Mouse (Mus musculus) midbrain, embryonic 13.5 days (tissue): ENCODE measurements around the gene Riox2. TPM values are rescaled to one million over a fixed set of nuclear protein-coding genes. Genes with fewer than 3 reads are reported as not detected.

ENCODE experiments used
- ATAC-seq: fragments of 200-750 bp; cut with Nextera tagmentation; 2 replicates; pipeline ENCODE4 v1.8.0; 2017; ENCODE audit warnings: mild to moderate bottlenecking, moderate TSS enrichment, moderate library complexity
- H3K27ac ChIP-seq: fragments of 300-500 bp; sonication (generic); 2 replicates; pipeline ENCODE4 v1.5.1; 2015; ENCODE audit warnings: inconsistent platforms, mild to moderate bottlenecking, moderate library complexity
- H3K27me3 ChIP-seq: fragments of 300-500 bp; sonication (generic); 2 replicates; pipeline ENCODE4 v1.6.1; 2015; ENCODE audit warnings: mild to moderate bottlenecking, inconsistent platforms
- H3K36me3 ChIP-seq: fragments of 300-500 bp; sonication (generic); 2 replicates; pipeline ENCODE4 v1.6.1; 2015; ENCODE audit warnings: mild to moderate bottlenecking, inconsistent platforms
- H3K4me1 ChIP-seq: fragments of 300-500 bp; sonication (generic); replicated peaks from 2 replicates; pipeline ENCODE4 v1.6.1; 2015; ENCODE audit warnings: inconsistent platforms
- H3K4me2 ChIP-seq: fragments of 300-500 bp; sonication (generic); replicated peaks from 2 replicates; pipeline ENCODE4 v1.6.1; 2015; ENCODE audit warnings: moderate library complexity, mild to moderate bottlenecking, inconsistent platforms
- H3K4me3 ChIP-seq: fragments of 300-500 bp; sonication (generic); replicated peaks from 2 replicates; pipeline ENCODE4 v1.5.1; 2015; ENCODE audit warnings: mild to moderate bottlenecking, inconsistent platforms
- H3K9ac ChIP-seq: fragments of 300-500 bp; sonication (generic); replicated peaks from 2 replicates; pipeline ENCODE4 v1.6.1; 2015; ENCODE audit warnings: mild to moderate bottlenecking, inconsistent platforms
- H3K9me3 ChIP-seq: fragments of 300-500 bp; sonication (generic); 2 replicates; pipeline ENCODE4 v1.6.1; 2016; ENCODE audit warnings: mild to moderate bottlenecking, inconsistent platforms
- WGBS: fragments of 180-500 bp; shearing (Covaris S2); methylation state at CpG from one replicate; pipeline ENCODE4 v1.1.7; 2015; 5-methylcytosine and 5-hydroxymethylcytosine counted together
- polyA plus RNA-seq: library from polyadenylated mRNA; unstranded; fragments of >200 nt; fragmentation: Nextera tagmentation; extraction: Ambion mirVana; gene quantifications from 2 replicates; pipeline ENCODE4 v1.2.1, GENCODE M21; 2015

The Riox2 gene
- polyA plus RNA-seq, 1 experiment from 2014 or later: 11.5 TPM

- no peak overlapping the region for H3K9ac ChIP-seq
These were observed 55.4 kb downstream of the Riox2 start for GRCm38 (mm10) chr16:59526939-59527338.

GRCm38 (mm10) chr16:59529570-59529969, 58.0 kb downstream of the Riox2 start:
- H3K9ac ChIP-seq: no peak overlapping the region
- WGBS: 96% methylated on average over 13 of the region's 13 CpGs
- no peak for ATAC-seq

More at GRCm38 (mm10) chr16:59526939-59527338, 55.4 kb downstream of the Riox2 start:
- no peak overlapping the region for H3K27ac ChIP-seq
- no peaks in the 10 kb centered on the region for H3K27me3 ChIP-seq
- no peak overlapping the region for H3K4me2 ChIP-seq
- peaks cover 9% of the 10 kb centered on the region; the same call in 1 of the 2 replicates for H3K36me3 ChIP-seq
- no peaks in the 10 kb centered on the region for H3K4me1 ChIP-seq
- no peak overlapping the region for H3K4me3 ChIP-seq
- H3K9me3 ChIP-seq: no peaks in the 10 kb centered on the region
- WGBS: 92% methylated on average over 6 of the region's 6 CpGs
- no peak for ATAC-seq

GRCm38 (mm10) chr16:59531243-59531642, 59.7 kb downstream of the Riox2 start:
- 79% methylated on average over 5 of the region's 5 CpGs for WGBS

More at GRCm38 (mm10) chr16:59529570-59529969, 58.0 kb downstream of the Riox2 start:
- Histone ChIP-seq H3K27me3 (no peaks in the 10 kb centered on the region), H3K4me3 (no peak overlapping the region), H3K36me3 (peaks cover 9% of the 10 kb centered on the region; the same call in 1 of the 2 replicates), H3K4me2 (no peak overlapping the region), H3K27ac (no peak overlapping the region), H3K9me3 (no peaks in the 10 kb centered on the region), H3K4me1 (no peaks in the 10 kb centered on the region)

GRCm38 (mm10) chr16:59532561-59532960, 61.0 kb downstream of the Riox2 start:
- H3K9ac ChIP-seq: no peak overlapping the region
- H3K27ac ChIP-seq: no peak overlapping the region
- no peak overlapping the region for H3K4me2 ChIP-seq
- H3K36me3 ChIP-seq: peaks cover 9% of the 10 kb centered on the region; the same call in 1 of the 2 replicates
- 49% methylated on average over 3 of the region's 3 CpGs for WGBS
- no peaks in the 10 kb centered on the region for H3K4me1 ChIP-seq
- H3K4me3 ChIP-seq: no peak overlapping the region
- no peak for ATAC-seq
- no peaks in the 10 kb centered on the region for H3K9me3 ChIP-seq
- no peaks in the 10 kb centered on the region for H3K27me3 ChIP-seq

More at GRCm38 (mm10) chr16:59531243-59531642, 59.7 kb downstream of the Riox2 start:
- no peak overlapping the region for H3K27ac ChIP-seq
- H3K9ac ChIP-seq: no peak overlapping the region
- no peaks in the 10 kb centered on the region for H3K4me1 ChIP-seq
- no peak for ATAC-seq
- H3K4me2 ChIP-seq: no peak overlapping the region
- no peaks in the 10 kb centered on the region for H3K9me3 ChIP-seq
- H3K4me3 ChIP-seq: no peak overlapping the region
- H3K27me3 ChIP-seq: no peaks in the 10 kb centered on the region
- H3K36me3 ChIP-seq: peaks cover 9% of the 10 kb centered on the region; the same call in 1 of the 2 replicates

GRCm38 (mm10) chr16:59534349-59534748, 62.8 kb downstream of the Riox2 start:
- Histone ChIP-seq H3K27ac (no peak overlapping the region), H3K4me1 (no peaks in the 10 kb centered on the region), H3K4me3 (no peak overlapping the region), H3K36me3 (peaks cover 9% of the 10 kb centered on the region; the same call in 1 of the 2 replicates), H3K4me2 (no peak overlapping the region), H3K9me3 (no peaks in the 10 kb centered on the region), H3K9ac (no peak overlapping the region), H3K27me3 (no peaks in the 10 kb centered on the region)
- no peak for ATAC-seq
- WGBS: 86% methylated on average over 11 of the region's 11 CpGs

GRCm38 (mm10) chr16:59535673-59536072, 64.1 kb downstream of the Riox2 start:
- no peak for ATAC-seq
- H3K27ac ChIP-seq: no peak overlapping the region

GRCm38 (mm10) chr16:59540944-59541343, 69.4 kb downstream of the Riox2 start:
- Histone ChIP-seq H3K4me2 (no peak overlapping the region), H3K9me3 (no peaks in the 10 kb centered on the region), H3K9ac (no peak overlapping the region), H3K27ac (no peak overlapping the region), H3K27me3 (no peaks in the 10 kb centered on the region), H3K36me3 (no peaks in the 10 kb centered on the region), H3K4me3 (no peak overlapping the region), H3K4me1 (no peaks in the 10 kb centered on the region)
- 88% methylated on average over 3 of the region's 3 CpGs for WGBS
- ATAC-seq: no peak

More at GRCm38 (mm10) chr16:59535673-59536072, 64.1 kb downstream of the Riox2 start:
- WGBS: 89% methylated on average over 5 of the region's 5 CpGs
- Histone ChIP-seq H3K4me3 (no peak overlapping the region), H3K9ac (no peak overlapping the region), H3K4me2 (no peak overlapping the region), H3K4me1 (no peaks in the 10 kb centered on the region), H3K36me3 (no peaks in the 10 kb centered on the region), H3K27me3 (no peaks in the 10 kb centered on the region), H3K9me3 (no peaks in the 10 kb centered on the region)

- Histone ChIP-seq H3K36me3 (no peaks in the 10 kb centered on the region), H3K9ac (no peak overlapping the region), H3K9me3 (no peaks in the 10 kb centered on the region), H3K4me3 (no peak overlapping the region), H3K4me2 (no peak overlapping the region), H3K4me1 (no peaks in the 10 kb centered on the region), H3K27ac (no peak overlapping the region), H3K27me3 (no peaks in the 10 kb centered on the region)
- WGBS: 86% methylated on average over 4 of the region's 4 CpGs
- no peak for ATAC-seq
These were observed 69.8 kb downstream of the Riox2 start for GRCm38 (mm10) chr16:59541382-59541781.

Other genes starting within 250 kb of the Riox2 start
- not detected in 2 replicates for gene Olfr201, start 199.1 kb upstream of the Riox2 start, polyA plus RNA-seq
- gene Olfr202, start 185.0 kb upstream of the Riox2 start, polyA plus RNA-seq: not detected in 2 replicates
- gene Olfr203, start 172.9 kb upstream of the Riox2 start, polyA plus RNA-seq: not detected in 2 replicates
- gene Olfr204, start 153.5 kb upstream of the Riox2 start, polyA plus RNA-seq: not detected in 2 replicates
- gene Olfr205, start 140.6 kb upstream of the Riox2 start, polyA plus RNA-seq: not detected in 2 replicates
- gene Olfr206, start 122.5 kb upstream of the Riox2 start, polyA plus RNA-seq: not detected in 2 replicates
- gene Olfr209, start 107.8 kb upstream of the Riox2 start, polyA plus RNA-seq: not detected in 2 replicates
- 0.12 and 0.30 TPM in 2 replicates for gene Gabrr3, start 64.4 kb upstream of the Riox2 start, polyA plus RNA-seq
- 2.1 and 2.6 TPM in 2 replicates for gene Crybg3, start 129.2 kb downstream of the Riox2 start, polyA plus RNA-seq
- 49.7 and 54.8 TPM in 2 replicates for gene Arl6, start 167.6 kb downstream of the Riox2 start, polyA plus RNA-seq